Mouse (Mus musculus) forebrain, embryonic 11.5 days (tissue): ENCODE data around the gene Prrc2c. TPM values are rescaled to one million over a fixed set of nuclear protein-coding genes. Genes with fewer than 3 reads are reported as not detected.
A peak's percentile ranks its signal among the peaks of the same experiment; 100 is the strongest.

Source experiments
- ATAC-seq: fragments of 200-750 bp; cut with Nextera tagmentation; replicated peaks from 2 replicates; pipeline ENCODE4 v1.8.0; 2017; ENCODE audit warnings: moderate TSS enrichment; ENCODE audit not compliant: low FRiP score
- DNase-seq: peaks from one replicate; pipeline ENCODE4 v3.0.0-alpha.2; 2017; ENCODE audit warnings: low spot score
- H3K27ac ChIP-seq: fragments of 300-500 bp; sonication (generic); 2 replicates; pipeline ENCODE4 v1.5.1; 2014; ENCODE audit warnings: low read depth, low read length
- H3K27me3 ChIP-seq: fragments of 300-500 bp; sonication (generic); 2 replicates; pipeline ENCODE4 v1.6.1; 2014; ENCODE audit warnings: mild to moderate bottlenecking, low read length, mixed read lengths; ENCODE audit not compliant: control insufficient read depth, insufficient read depth
- H3K36me3 ChIP-seq: fragments of 300-500 bp; sonication (generic); 2 replicates; pipeline ENCODE4 v1.6.1; 2014; ENCODE audit warnings: mild to moderate bottlenecking, low read length, moderate library complexity, mixed read lengths; ENCODE audit not compliant: control insufficient read depth, insufficient read depth
- H3K4me1 ChIP-seq: fragments of 300-500 bp; sonication (generic); replicated peaks from 2 replicates; pipeline ENCODE4 v1.6.1; 2014; ENCODE audit warnings: low read length, mixed read lengths; ENCODE audit not compliant: control insufficient read depth, insufficient read depth
- H3K4me2 ChIP-seq: fragments of 300-500 bp; sonication (generic); 2 replicates; pipeline ENCODE4 v1.6.1; 2014; ENCODE audit warnings: low read depth, mild to moderate bottlenecking, low read length, moderate library complexity, mixed read lengths; ENCODE audit not compliant: severe bottlenecking
- H3K4me3 ChIP-seq: fragments of 300-500 bp; sonication (generic); 2 replicates; pipeline ENCODE4 v1.5.1; 2014; ENCODE audit warnings: low read depth, low read length
- H3K9ac ChIP-seq: fragments of 300-500 bp; sonication (generic); 2 replicates; pipeline ENCODE4 v1.6.1; 2014; ENCODE audit warnings: low read length
- H3K9me3 ChIP-seq: fragments of 300-500 bp; sonication (generic); 2 replicates; pipeline ENCODE4 v1.6.1; 2016; ENCODE audit warnings: low read length, mixed read lengths; ENCODE audit not compliant: control insufficient read depth
- WGBS: fragments of 180-500 bp; shearing (Covaris S2); extraction: QIAGEN DNeasy Blood & Tissue Kit; methylation state at CpG from one replicate; pipeline ENCODE4 v1.1.7; 2014; 5-methylcytosine and 5-hydroxymethylcytosine counted together
- polyA plus RNA-seq: library from polyadenylated mRNA; unstranded; fragments of >200 nt; fragmentation: Nextera tagmentation; extraction: Ambion mirVana; gene quantifications from 2 replicates; pipeline ENCODE4 v1.2.1, GENCODE M21; 2014

Prrc2c gene
- polyA plus RNA-seq, 1 experiment from 2014 or later = 160 TPM

DNA sequence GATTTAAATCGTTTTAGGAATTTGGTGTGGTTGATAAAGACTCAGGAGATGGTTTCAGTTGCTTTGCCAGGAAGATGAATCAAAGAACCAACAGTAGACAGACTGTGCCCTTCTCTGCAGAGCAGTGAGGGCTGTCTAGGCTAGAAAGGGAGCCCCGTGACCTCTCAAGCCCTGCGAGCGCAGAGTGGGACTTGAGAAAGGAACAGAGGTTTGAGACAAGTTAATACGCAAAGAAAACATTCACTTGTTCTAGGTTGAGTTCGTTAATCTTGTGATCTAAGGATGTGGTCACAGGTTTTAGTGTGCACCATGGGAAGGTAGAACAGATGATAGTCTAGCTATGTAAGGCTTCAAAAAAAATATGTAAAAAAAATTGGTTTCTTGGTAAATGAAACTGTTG, 12.4 kb downstream of the Prrc2c start:
- DNase-seq (no peak), ATAC-seq (no peak)
- H3K27ac ChIP-seq = no peak overlapping the region
- H3K9ac ChIP-seq = no peak overlapping the region
- no peaks in the 10 kb centered on the region for H3K9me3 ChIP-seq
- WGBS = 92% methylated on average over 6 of the region's 6 CpGs
- no peak overlapping the region for H3K4me3 ChIP-seq
- H3K4me2 ChIP-seq = no peak overlapping the region
- H3K4me1 ChIP-seq = 0 out of 2 replicates have a peak, but pooled peaks cover 3% of the 10 kb centered on the region
- H3K27me3 ChIP-seq = no peaks in the 10 kb centered on the region
- peaks cover under 1% of the 10 kb centered on the region; the same call in 1 of the 2 replicates for H3K36me3 ChIP-seq

DNA sequence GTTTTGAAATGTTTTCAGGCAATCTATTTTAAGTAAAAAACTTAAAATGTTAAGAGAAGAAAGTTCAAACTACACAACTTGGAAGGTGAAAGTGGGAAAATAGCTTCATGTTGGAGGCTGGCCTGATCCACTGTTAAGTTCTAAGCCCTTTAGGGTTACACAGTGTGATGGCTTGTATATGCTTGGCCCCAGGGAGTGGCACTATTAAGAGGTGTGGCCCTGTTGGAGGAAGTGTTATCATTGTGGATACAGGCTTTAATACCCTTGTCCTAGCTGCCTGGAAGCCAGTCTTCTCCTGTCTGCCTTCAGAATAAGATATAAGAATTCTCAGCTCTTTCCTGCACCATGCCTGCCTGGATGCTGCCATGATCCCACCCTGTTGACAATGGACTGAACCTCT, 16.7 kb downstream of the Prrc2c start:
- Histone ChIP-seq H3K4me3 (no peak overlapping the region), H3K27me3 (no peaks in the 10 kb centered on the region), H3K4me1 (no peaks in the 10 kb centered on the region), H3K9ac (no peak overlapping the region), H3K9me3 (no peaks in the 10 kb centered on the region), H3K27ac (no peak overlapping the region), H3K4me2 (no peak overlapping the region), H3K36me3 (peaks cover 3% of the 10 kb centered on the region; the same call in 1 of the 2 replicates)
- no peak for DNase-seq
- ATAC-seq = no peak

DNA sequence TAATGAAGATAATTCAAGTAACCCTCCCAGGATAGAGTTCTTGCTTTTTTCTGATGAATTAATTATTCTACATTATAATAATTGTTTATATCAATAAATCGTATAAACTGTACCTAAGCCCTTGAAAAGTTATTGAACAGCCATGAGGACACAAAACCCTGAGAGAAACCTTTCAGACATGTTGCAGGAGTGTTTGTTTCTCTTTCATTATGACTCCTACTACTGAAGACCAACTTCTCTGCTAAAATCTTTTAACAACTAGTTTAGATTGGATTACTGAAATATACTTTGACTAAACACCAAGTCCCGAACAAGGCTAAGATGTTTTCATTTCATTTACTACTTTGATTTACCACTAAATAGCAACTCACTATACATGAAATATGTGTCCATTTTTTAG, 19.7 kb downstream of the Prrc2c start:
- Histone ChIP-seq H3K36me3 (peaks cover 5% of the 10 kb centered on the region; the same call in 1 of the 2 replicates), H3K4me3 (no peak overlapping the region), H3K9me3 (no peaks in the 10 kb centered on the region), H3K27ac (no peak overlapping the region), H3K4me1 (no peaks in the 10 kb centered on the region), H3K9ac (no peak overlapping the region), H3K27me3 (no peaks in the 10 kb centered on the region), H3K4me2 (no peak overlapping the region)
- no peak for DNase-seq
- no peak for ATAC-seq
- WGBS = 91% methylated on average over 2 of the region's 2 CpGs

DNA sequence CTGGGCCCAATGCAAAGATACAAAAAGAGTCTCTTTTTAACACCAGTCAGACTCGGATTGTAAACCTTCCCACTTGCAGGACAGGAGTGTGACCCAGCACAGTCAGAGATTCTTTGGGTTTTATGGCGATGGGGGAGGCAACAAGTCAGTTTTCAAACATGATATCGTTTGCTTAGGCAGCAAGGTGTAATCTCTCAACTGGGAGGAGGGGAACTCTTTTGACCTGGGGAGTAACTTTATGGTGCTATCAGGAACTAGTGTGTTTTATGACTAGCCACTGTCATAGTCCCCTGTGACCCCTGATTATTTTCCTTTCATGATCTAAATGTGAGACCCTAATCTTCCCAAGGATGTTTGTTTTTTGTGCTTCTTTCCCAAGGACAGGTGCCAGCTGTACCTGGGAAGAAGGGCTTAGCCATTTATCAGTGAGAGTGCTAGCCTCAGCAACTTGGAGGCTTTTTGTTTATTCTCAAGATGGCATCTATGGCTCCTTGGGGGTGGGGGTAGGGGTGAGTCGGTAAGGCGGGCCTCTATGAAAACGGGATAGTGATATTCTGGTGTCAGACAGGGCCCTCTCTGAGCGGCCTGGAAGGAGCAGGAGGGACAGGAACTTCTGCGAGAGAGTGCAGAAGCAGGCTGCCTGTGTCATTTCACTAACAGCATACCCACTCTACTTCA, 39.8 kb downstream of the Prrc2c start:
- Histone ChIP-seq H3K9ac (no peak overlapping the region), H3K9me3 (no peaks in the 10 kb centered on the region), H3K4me1 (no peaks in the 10 kb centered on the region), H3K4me2 (no peak overlapping the region), H3K27me3 (no peaks in the 10 kb centered on the region), H3K4me3 (no peak overlapping the region), H3K27ac (no peak overlapping the region), H3K36me3 (peaks cover 18% of the 10 kb centered on the region; the same call in 1 of the 2 replicates)
- ATAC-seq = no peak
- 88% methylated on average over 8 of the region's 8 CpGs for WGBS
- DNase-seq = no peak

DNA sequence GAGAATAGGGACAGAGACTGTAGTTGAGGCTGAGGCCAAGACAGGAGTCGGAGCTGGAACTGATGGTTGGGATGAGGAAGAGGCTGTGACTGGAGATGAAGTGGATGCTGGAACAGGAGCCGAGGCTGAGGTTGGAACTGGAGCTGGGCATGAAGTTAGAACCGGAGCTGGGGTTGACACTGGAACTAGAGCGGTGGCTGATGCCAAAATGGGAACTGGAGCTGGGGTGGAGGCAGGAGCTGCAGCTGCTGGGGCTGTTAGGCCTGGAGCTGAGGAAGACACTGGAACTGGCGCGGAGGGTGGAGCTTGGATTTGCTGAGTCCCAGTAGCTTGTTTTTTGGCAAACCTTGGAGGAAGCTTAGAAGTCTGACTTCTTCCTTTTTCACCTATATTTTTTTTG, 42.5 kb downstream of the Prrc2c start:
- DNase-seq = no peak
- peaks cover 13% of the 10 kb centered on the region; the same call in 1 of the 2 replicates for H3K36me3 ChIP-seq
- no peak overlapping the region for H3K4me2 ChIP-seq
- ATAC-seq = no peak
- H3K9me3 ChIP-seq = no peaks in the 10 kb centered on the region
- WGBS = 96% methylated on average over 6 of the region's 6 CpGs
- H3K27me3 ChIP-seq = no peaks in the 10 kb centered on the region
- H3K4me3 ChIP-seq = no peak overlapping the region
- H3K9ac ChIP-seq = no peak overlapping the region
- H3K4me1 ChIP-seq = no peaks in the 10 kb centered on the region
- H3K27ac ChIP-seq = no peak overlapping the region

DNA sequence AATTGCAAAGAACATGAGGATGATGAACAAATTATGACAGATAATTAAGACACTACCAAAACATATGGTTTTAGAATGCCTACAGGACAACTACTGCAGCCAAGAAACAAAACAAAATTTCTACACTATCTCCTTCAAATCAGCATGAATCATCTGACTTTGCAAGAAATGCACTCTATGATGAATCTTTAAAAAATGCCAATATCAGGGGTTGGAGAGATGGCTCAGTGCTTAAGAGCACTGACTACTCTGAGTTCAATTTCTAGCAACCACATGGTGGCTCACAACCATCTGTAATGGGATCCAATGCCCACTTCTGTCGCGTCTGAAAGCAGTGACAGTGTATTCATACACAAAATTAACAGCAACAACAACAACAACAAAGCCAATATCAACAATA, 46.6 kb downstream of the Prrc2c start:
- Histone ChIP-seq H3K9me3 (no peaks in the 10 kb centered on the region), H3K4me3 (no peak overlapping the region), H3K27me3 (no peaks in the 10 kb centered on the region), H3K4me1 (no peaks in the 10 kb centered on the region), H3K4me2 (no peak overlapping the region), H3K36me3 (peaks cover 15% of the 10 kb centered on the region; the same call in 1 of the 2 replicates), H3K9ac (no peak overlapping the region), H3K27ac (no peak overlapping the region)
- DNase-seq (no peak), ATAC-seq (no peak)
- WGBS = 92% methylated on average over 2 of the region's 2 CpGs

DNA sequence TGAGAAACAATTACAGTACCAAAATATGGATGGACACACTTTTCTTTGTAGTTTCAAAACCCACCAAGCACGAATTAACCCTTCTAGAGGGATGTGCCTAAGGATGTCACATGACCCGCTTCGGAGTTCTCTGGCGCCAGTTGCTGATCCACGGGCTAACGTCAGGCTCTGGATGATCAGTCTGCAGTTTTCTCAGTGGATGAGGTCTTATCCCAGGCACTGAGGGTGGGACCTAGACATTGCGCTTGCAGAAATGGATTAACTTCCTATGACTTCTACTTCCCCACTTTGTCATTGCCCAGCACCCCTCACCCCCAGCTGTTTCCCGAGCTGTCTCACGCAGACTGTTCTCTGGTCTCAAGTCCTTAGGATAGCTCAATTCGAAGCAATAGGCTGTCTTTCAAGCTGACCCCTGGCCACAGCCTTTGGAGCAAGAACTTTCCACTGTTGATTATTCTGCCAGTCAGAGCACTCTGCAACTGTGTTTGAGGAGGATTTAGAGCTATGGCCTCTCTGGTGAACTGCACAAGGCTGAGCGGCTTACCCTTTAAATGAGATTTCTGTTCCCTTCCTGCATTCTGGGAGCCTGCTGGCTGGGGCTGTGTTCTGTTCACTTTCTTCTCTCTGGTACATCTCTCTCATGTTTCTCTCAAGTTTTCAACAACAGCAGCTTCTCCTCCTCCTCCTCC, 74.7 kb downstream of the Prrc2c start:
- DNase-seq = no peak
- H3K4me3 ChIP-seq = peak overlapping the region; percentile 23
- H3K27me3 ChIP-seq = no peaks in the 10 kb centered on the region
- ATAC-seq = peak; percentile 87
- H3K9me3 ChIP-seq = no peaks in the 10 kb centered on the region
- no peaks in the 10 kb centered on the region for H3K36me3 ChIP-seq
- no peak overlapping the region for H3K27ac ChIP-seq
- H3K9ac ChIP-seq = peak overlapping the region; percentile 41; the same call in 1 of the 2 replicates
- 5% methylated on average over 11 of the region's 11 CpGs for WGBS
- peak overlapping the region; percentile 49 for H3K4me2 ChIP-seq
- H3K4me1 ChIP-seq = 0 out of 2 replicates have a peak, but pooled peaks cover 3% of the 10 kb centered on the region

DNA sequence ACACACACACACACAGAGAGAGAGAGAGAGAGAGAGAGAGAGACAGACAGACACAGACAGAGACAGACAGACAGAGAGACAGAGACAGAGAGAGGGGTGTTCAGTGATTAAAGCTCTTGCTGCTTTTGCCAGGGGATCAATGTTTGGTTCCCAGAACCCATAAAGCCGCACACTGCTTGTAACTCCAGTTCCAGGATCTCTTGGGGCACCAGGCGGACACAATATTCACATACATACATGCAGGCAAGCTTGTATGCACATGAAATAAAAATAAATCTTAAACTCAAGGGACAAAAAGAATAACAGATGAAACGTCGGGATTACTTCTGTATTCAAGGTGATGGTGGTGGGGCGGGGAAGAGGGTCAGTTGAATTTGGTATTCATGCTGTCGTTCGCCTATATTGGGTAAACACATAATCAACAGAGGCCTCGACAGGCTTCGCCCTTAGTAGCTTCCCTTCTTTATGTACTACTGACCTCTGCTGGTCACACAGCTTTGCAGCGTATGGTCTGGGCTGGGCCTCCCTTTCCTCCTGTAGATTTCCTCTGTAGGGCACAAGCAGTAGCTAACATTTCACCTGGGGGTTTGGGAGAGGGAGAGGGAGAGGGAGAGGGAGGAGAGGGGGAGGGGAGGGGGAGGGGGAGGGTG, 75.4 kb downstream of the Prrc2c start:
- H3K4me1 ChIP-seq = 0 out of 2 replicates have a peak, but pooled peaks cover 3% of the 10 kb centered on the region
- H3K27me3 ChIP-seq = no peaks in the 10 kb centered on the region
- peak; percentile 80 for DNase-seq
- no peak overlapping the region for H3K27ac ChIP-seq
- peak overlapping the region; percentile 49 for H3K4me2 ChIP-seq
- H3K4me3 ChIP-seq = peak overlapping the region; percentile 23; the same call in 1 of the 2 replicates
- ATAC-seq = peak; percentile 96
- WGBS = 16% methylated on average over 10 of the region's 10 CpGs
- H3K36me3 ChIP-seq = no peaks in the 10 kb centered on the region
- H3K9me3 ChIP-seq = no peaks in the 10 kb centered on the region
- no peak overlapping the region for H3K9ac ChIP-seq
